Mouse (Mus musculus) G1E (cell line): ENCODE measurements around the gene Pkd1l2. TPM values are rescaled to one million over a fixed set of nuclear protein-coding genes. Genes with fewer than 3 reads are reported as not detected.
A peak's percentile ranks its signal among the peaks of the same experiment; 100 is the strongest.

Experiments used
- ATAC-seq: 2 replicates; pipeline ENCODE4 v1.8.0; 2016; ENCODE audit warnings: mild to moderate bottlenecking; ENCODE audit not compliant: insufficient number of reproducible peaks, poor library complexity, low FRiP score, severe bottlenecking; ENCODE audit errors: extremely low read depth
- DNase-seq: peaks from one replicate; pipeline ENCODE4 v3.0.0; 2012; ENCODE audit warnings: low spot score
- H3K27me3 ChIP-seq: 2 replicates; pipeline ENCODE4 v1.6.1; 2012; ENCODE audit warnings: mild to moderate bottlenecking, low read length, inconsistent platforms; ENCODE audit not compliant: insufficient read depth
- H3K36me3 ChIP-seq: replicated peaks from 2 replicates; pipeline ENCODE3; 2012; ENCODE audit warnings: mild to moderate bottlenecking, inconsistent platforms
- H3K4me1 ChIP-seq: 2 replicates; pipeline ENCODE4 v1.6.1; 2012; ENCODE audit warnings: low read depth, low read length, inconsistent platforms, mixed read lengths; ENCODE audit not compliant: insufficient read depth
- H3K4me3 ChIP-seq: 2 replicates; pipeline ENCODE4 v1.5.1; 2012; ENCODE audit warnings: low read depth, mild to moderate bottlenecking, inconsistent platforms, low read length, moderate library complexity, mixed read lengths
- H3K9me3 ChIP-seq: replicated peaks from 2 replicates; pipeline ENCODE4 v1.6.1; 2012; ENCODE audit warnings: inconsistent platforms
- CTCF ChIP-seq: IDR thresholded peaks from 2 replicates; pipeline ENCODE4 v1.5.1; 2012; ENCODE audit warnings: low read depth, low read length, inconsistent platforms, mixed read lengths
- GATA1 ChIP-seq: IDR thresholded peaks from 2 replicates; pipeline ENCODE4 v1.6.1; 2012; ENCODE audit warnings: borderline replicate concordance, low read length, inconsistent platforms, mixed read lengths
- GATA2 ChIP-seq: IDR thresholded peaks from 2 replicates; pipeline ENCODE4 v1.6.1; 2012; ENCODE audit warnings: low read depth, low read length, inconsistent platforms, borderline replicate concordance
- POLR2AphosphoS5 ChIP-seq: IDR thresholded peaks from 2 replicates; pipeline ENCODE4 v1.6.1; 2012; ENCODE audit warnings: low read depth, low read length, inconsistent platforms; ENCODE audit not compliant: insufficient replicate concordance
- TAL1 ChIP-seq: conservative IDR thresholded peaks from 2 replicates; pipeline ENCODE4 v1.6.1; 2012; ENCODE audit warnings: low read depth, low read length, inconsistent platforms, mixed read lengths
- polyA plus RNA-seq: library from polyadenylated mRNA; stranded (reverse); fragments of >175 nt; gene quantifications from 2 replicates; pipeline ENCODE4 v1.2.3, GENCODE M21; 2012
- total RNA-seq, 2 experiments: library from RNA; stranded (forward) in 1 of 2; stranded (reverse) in 1 of 2; fragments of 200-1000 nt in 1 of 2; fragments of >200 nt in 1 of 2; fragmentation: Nextera tagmentation in 1 of 2; gene quantifications; 2 replicates each; pipeline ENCODE4 v1.2.3; 2014 to 2017

Gene Pkd1l2
- total and polyA plus RNA-seq, 3 experiments, result 0.09 to 0.60 (median 0.16) TPM

DNA sequence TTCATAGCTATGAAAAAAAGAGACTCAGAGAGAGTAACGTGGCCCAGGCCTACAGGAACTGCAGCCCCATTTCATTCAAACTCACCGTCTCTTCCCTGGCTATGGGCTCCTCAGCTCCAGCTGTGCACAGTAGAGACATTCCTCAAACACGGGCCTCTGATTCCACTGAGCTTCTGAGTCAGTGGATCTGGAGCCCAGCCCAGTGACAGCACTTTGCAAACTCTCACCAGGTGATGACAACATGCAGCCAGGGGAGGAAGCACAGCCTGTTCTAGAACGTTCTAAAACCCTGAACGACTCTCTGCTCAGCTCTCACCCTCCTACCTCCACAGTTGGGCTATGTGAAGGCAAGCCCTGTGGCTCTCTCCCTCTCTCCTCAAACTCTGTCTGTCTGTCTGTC, 11.8 kb upstream of the Pkd1l2 start:
- TF ChIP-seq GATA2, result no peak
- Histone ChIP-seq H3K9me3 (peaks cover 17% of the 10 kb centered on the region), H3K4me3 (no peak overlapping the region), H3K36me3 (no peaks in the 10 kb centered on the region), H3K27me3 (peaks cover 2% of the 10 kb centered on the region; the same call in 1 of the 2 replicates), H3K4me1 (peaks cover 23% of the 10 kb centered on the region)
- no peak for ATAC-seq
- DNase-seq, result no peak

GRCm38 (mm10) chr8:117089802-117090201, 7.6 kb upstream of the Pkd1l2 start:
- H3K36me3 ChIP-seq, result no peaks in the 10 kb centered on the region
- DNase-seq (no peak), ATAC-seq (no peak)
- H3K4me3 ChIP-seq, result no peak overlapping the region
- H3K9me3 ChIP-seq, result peaks cover 22% of the 10 kb centered on the region
- TF ChIP-seq POLR2AphosphoS5, result no peak
- TF ChIP-seq CTCF, result no peak
- TF ChIP-seq TAL1, result no peak
- no peak for TF ChIP-seq GATA2
- no peak for TF ChIP-seq GATA1
- H3K27me3 ChIP-seq, result no peaks in the 10 kb centered on the region
- peaks cover 50% of the 10 kb centered on the region for H3K4me1 ChIP-seq

DNA sequence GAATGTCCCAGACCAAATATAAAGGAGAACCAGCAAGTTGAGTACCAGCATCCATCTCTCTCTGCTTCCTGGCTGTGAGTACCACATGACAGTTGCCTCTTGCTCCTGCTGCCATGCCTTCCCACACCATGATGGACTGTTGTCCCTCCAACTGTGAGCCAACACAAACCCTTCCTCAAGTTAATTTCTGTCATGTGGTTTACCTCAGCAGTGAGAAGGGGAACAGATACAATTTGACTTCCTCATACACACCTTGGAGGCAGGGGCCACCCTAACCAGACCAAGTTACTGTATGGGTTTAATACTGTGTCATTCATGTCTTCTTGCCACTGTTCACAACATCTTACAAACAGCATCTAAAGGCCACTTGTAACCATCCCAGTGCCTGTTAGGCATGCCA, 4.8 kb upstream of the Pkd1l2 start:
- no peak overlapping the region for H3K4me3 ChIP-seq
- DNase-seq (no peak), ATAC-seq (no peak)
- peaks cover 3% of the 10 kb centered on the region; the same call in 1 of the 2 replicates for H3K27me3 ChIP-seq
- TF ChIP-seq GATA1, result no peak
- no peak for TF ChIP-seq POLR2AphosphoS5
- no peak for TF ChIP-seq CTCF
- no peak for TF ChIP-seq TAL1
- no peak for TF ChIP-seq GATA2
- H3K9me3 ChIP-seq, result peaks cover 14% of the 10 kb centered on the region
- peaks cover 73% of the 10 kb centered on the region for H3K4me1 ChIP-seq
- no peaks in the 10 kb centered on the region for H3K36me3 ChIP-seq

DNA sequence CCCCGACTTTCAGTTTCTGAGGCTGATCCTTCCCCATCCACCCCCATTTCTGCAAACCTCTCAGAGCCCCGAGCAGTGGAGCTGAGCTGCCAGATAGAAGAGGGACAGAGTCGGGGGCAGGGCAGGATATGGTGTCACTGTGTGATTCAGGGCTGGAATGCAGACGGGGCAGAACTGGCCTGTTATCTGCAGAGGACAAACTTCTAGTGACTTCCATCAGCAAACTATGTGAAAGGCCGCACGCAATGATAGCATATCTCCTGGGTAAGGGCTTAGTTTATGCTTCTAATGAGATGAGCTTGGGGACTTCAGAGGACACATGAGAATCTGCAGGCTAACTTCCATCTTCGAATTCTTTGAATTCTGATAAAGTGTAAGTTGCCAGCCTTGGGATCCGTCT, 3.3 kb upstream of the Pkd1l2 start:
- Histone ChIP-seq H3K4me3 (peak overlapping the region; percentile 35; the same call in 1 of the 2 replicates), H3K9me3 (peaks cover 10% of the 10 kb centered on the region), H3K27me3 (peaks cover 8% of the 10 kb centered on the region; the same call in 1 of the 2 replicates), H3K36me3 (no peaks in the 10 kb centered on the region), H3K4me1 (peaks cover 81% of the 10 kb centered on the region)
- peak; percentile 74 for ATAC-seq
- TF ChIP-seq POLR2AphosphoS5, result no peak
- peak; percentile 65 for TF ChIP-seq TAL1
- DNase-seq, result peak; percentile 41

DNA sequence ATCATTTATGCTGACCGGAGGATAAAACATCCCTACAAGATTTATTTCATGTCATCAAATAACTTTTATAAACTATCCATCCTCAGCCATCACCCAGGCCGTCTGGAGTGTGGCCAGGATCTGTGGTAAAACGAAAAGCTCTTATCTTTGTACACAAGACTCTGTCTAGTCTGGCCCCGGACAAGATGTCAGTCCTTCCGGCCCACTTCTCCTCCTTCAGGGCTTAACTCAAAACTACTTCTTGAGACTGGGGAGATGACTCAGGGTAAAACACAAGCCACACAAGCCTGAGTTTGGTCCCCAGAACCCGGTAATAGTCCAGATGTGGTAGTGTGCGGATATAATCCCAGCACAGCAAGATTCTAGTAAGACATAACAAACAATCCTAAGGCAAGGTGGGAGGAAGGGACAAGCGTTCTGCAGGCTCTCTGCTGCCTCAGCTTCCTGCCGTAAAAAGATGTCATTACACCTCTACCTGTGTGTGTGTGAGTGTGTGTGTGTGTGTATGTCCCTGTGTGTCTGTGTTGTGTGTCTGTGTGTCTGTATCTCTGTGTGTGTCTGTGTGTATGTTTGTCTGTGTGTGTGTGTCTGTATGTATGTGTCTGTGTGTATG, 804 bp upstream of the Pkd1l2 start:
- Histone ChIP-seq H3K36me3 (no peaks in the 10 kb centered on the region), H3K27me3 (peaks cover 17% of the 10 kb centered on the region; the same call in 1 of the 2 replicates), H3K9me3 (peaks cover 9% of the 10 kb centered on the region), H3K4me3 (no peak overlapping the region; the same call in 1 of the 2 replicates), H3K4me1 (peaks cover 78% of the 10 kb centered on the region)
- peak; percentile 61 for TF ChIP-seq TAL1
- TF ChIP-seq CTCF, result no peak
- peak; percentile 80 for ATAC-seq
- peak; percentile 45 for DNase-seq

DNA sequence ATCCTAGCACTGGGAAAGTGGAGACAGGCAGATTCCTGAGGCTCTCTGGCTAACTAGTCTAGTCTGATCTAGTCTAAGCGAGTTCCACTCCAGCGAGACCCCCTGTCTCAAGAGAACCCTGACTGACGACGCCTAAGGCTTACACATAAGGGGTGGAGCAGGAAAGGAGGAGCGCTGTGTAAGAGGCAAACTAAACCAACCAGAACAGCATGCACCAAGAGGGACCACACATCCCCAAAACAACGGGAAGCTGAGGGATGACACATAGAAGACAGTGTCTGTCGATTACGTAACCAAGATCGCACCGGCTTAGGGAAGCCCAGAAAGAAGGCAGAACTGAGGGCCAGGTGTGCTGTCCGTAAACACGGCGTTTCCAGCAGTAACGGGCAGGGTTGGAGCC, 2.6 kb downstream of the Pkd1l2 start:
- no peaks in the 10 kb centered on the region for H3K36me3 ChIP-seq
- peaks cover 2% of the 10 kb centered on the region for H3K9me3 ChIP-seq
- no peak overlapping the region for H3K4me3 ChIP-seq
- peaks cover 75% of the 10 kb centered on the region for H3K4me1 ChIP-seq
- H3K27me3 ChIP-seq, result peaks cover 17% of the 10 kb centered on the region; the same call in 1 of the 2 replicates
- ATAC-seq, result no peak
- no peak for TF ChIP-seq POLR2AphosphoS5
- no peak for TF ChIP-seq CTCF
- TF ChIP-seq GATA2, result no peak
- no peak for TF ChIP-seq TAL1
- no peak for TF ChIP-seq GATA1
- no peak for DNase-seq

GRCm38 (mm10) chr8:117078367-117078926, 3.8 kb downstream of the Pkd1l2 start:
- no peak for DNase-seq
- ATAC-seq, result no peak
- Histone ChIP-seq H3K36me3 (no peaks in the 10 kb centered on the region), H3K4me3 (no peak overlapping the region), H3K27me3 (peaks cover 17% of the 10 kb centered on the region; the same call in 1 of the 2 replicates), H3K9me3 (peaks cover 2% of the 10 kb centered on the region), H3K4me1 (peaks cover 73% of the 10 kb centered on the region)
- TF ChIP-seq GATA1, result no peak
- TF ChIP-seq GATA2, result no peak
- no peak for TF ChIP-seq CTCF
- TF ChIP-seq TAL1, result no peak
- TF ChIP-seq POLR2AphosphoS5, result no peak
